Mouse (Mus musculus): ENCODE measurements at regions not wholly inside any gene's neighbourhood (a gene's known extent, or its start where the extent isn't known, plus 50 kb on each side); places are given as distances from the start of the nearest gene placed in this dataset.

GRCm38 (mm10) chr7:79524921-79525320 lies 58.8 kb upstream of the Polg start:
- TF ChIP-seq CTCF (IDR thresholded peaks at IDR 0.05 in 2 of 3, conservative IDR thresholded peaks at IDR 0.05 in 1 of 3; ENCODE audit: control insufficient read depth in 1 of 3, insufficient read depth in 1 of 3, low read depth in 2 of 3, low read length in 3 of 3, poor library complexity in 1 of 3, severe bottlenecking in 1 of 3) (no peak), GATA1 (IDR thresholded peaks at IDR 0.05; ENCODE audit: low read depth, low read length) (no peak), CHD2 (IDR thresholded peaks at IDR 0.05; ENCODE audit: low read length) (no peak), ZC3H11A (IDR thresholded peaks at IDR 0.05; ENCODE audit: low read depth, low read length) (no peak), EP300 (IDR thresholded peaks at IDR 0.05; ENCODE audit: low read depth in 1 of 2, low read length in 2 of 2) (no peak), CHD1 (IDR thresholded peaks at IDR 0.05; ENCODE audit: low read depth, low read length) (no peak), KAT2A (conservative IDR thresholded peaks at IDR 0.05; ENCODE audit: low read depth, low read length) (no peak), MAX (IDR thresholded peaks at IDR 0.05; ENCODE audit: low read length) (no peak), POLR2A (IDR thresholded peaks at IDR 0.05; ENCODE audit: control insufficient read depth in 1 of 2, insufficient read depth in 1 of 2, low read depth in 1 of 2, low read length in 2 of 2, poor library complexity in 1 of 2) (no peak), BHLHE40 (IDR thresholded peaks at IDR 0.05; ENCODE audit: borderline replicate concordance, low read depth, low read length) (no peak), TCF12 (IDR thresholded peaks at IDR 0.05; ENCODE audit: low read depth, low read length) (no peak)

All from MEL (cell line).